Mouse (Mus musculus): ENCODE data around the gene Vav1.

DNA sequence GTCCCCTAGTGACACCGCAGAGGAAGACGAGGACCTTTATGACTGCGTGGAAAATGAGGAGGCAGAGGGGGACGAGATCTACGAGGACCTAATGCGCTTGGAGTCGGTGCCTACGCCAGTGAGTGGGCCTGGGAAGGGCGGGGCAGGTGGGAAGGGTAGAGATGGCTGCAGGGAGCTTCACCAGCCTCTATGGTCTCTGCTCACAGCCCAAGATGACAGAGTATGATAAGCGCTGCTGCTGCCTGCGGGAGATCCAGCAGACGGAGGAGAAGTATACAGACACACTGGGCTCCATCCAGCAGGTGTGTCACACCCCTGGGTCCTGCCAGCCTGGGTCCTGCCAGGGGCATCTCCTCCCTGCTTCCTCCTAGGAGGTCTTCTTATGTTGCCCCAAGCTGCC lies 18.1 kb downstream of the Vav1 start:
- no peak for TF ChIP-seq POLR2A (IDR thresholded peaks at IDR 0.05; ENCODE audit: insufficient read length, low read depth)
- no peak for TF ChIP-seq USF1 (IDR thresholded peaks at IDR 0.05; ENCODE audit: low read depth)
- TF ChIP-seq E2F4 (IDR thresholded peaks at IDR 0.05; ENCODE audit: insufficient read depth): no peak
- no peak for TF ChIP-seq REST (IDR thresholded peaks at IDR 0.05; ENCODE audit: insufficient read depth, insufficient read length)
